Mouse (Mus musculus) neural tube, embryonic 15.5 days (tissue): Measurements from ENCODE around the gene Tubb5. TPM values are rescaled to one million over a fixed set of nuclear protein-coding genes. Genes with fewer than 3 reads are reported as not detected.

Source experiments
- ATAC-seq: fragments of 200-750 bp; cut with Nextera tagmentation; 2 replicates; pipeline ENCODE4 v1.8.0; 2017; ENCODE audit warnings: mild to moderate bottlenecking, moderate TSS enrichment, moderate library complexity; ENCODE audit not compliant: low FRiP score
- H3K27ac ChIP-seq: fragments of 300-500 bp; sonication (generic); replicated peaks from 2 replicates; pipeline ENCODE4 v1.5.1; 2015; ENCODE audit warnings: mild to moderate bottlenecking, inconsistent platforms
- H3K27me3 ChIP-seq: fragments of 300-500 bp; sonication (generic); replicated peaks from 2 replicates; pipeline ENCODE4 v1.6.1; 2015; ENCODE audit warnings: inconsistent platforms
- H3K36me3 ChIP-seq: fragments of 300-500 bp; sonication (generic); 2 replicates; pipeline ENCODE4 v1.6.1; 2015; ENCODE audit warnings: inconsistent platforms
- H3K4me1 ChIP-seq: fragments of 300-500 bp; sonication (generic); 2 replicates; pipeline ENCODE4 v1.6.1; 2015; ENCODE audit warnings: inconsistent platforms
- H3K4me2 ChIP-seq: fragments of 300-500 bp; sonication (generic); 2 replicates; pipeline ENCODE4 v1.6.1; 2015; ENCODE audit warnings: inconsistent platforms, mild to moderate bottlenecking, moderate library complexity
- H3K4me3 ChIP-seq: fragments of 300-500 bp; sonication (generic); replicated peaks from 2 replicates; pipeline ENCODE4 v1.5.1; 2015; ENCODE audit warnings: mild to moderate bottlenecking, inconsistent platforms
- H3K9ac ChIP-seq: fragments of 300-500 bp; sonication (generic); replicated peaks from 2 replicates; pipeline ENCODE4 v1.6.1; 2015; ENCODE audit warnings: mild to moderate bottlenecking, inconsistent platforms
- H3K9me3 ChIP-seq: fragments of 300-500 bp; sonication (generic); replicated peaks from 2 replicates; pipeline ENCODE4 v1.6.1; 2016; ENCODE audit warnings: inconsistent platforms
- WGBS: fragments of 180-500 bp; shearing (Covaris S2); methylation state at CpG from one replicate; pipeline ENCODE4 v1.1.7; 2015; ENCODE audit warnings: mixed read lengths; 5-methylcytosine and 5-hydroxymethylcytosine counted together
- polyA plus RNA-seq: library from polyadenylated mRNA; unstranded; fragments of >200 nt; fragmentation: Nextera tagmentation; extraction: Ambion mirVana; gene quantifications from 2 replicates; pipeline ENCODE4 v1.2.1, GENCODE M21; 2015

Gene Tubb5
- polyA plus RNA-seq, 1 experiment from 2014 or later, result 1,471 TPM

GRCm38 (mm10) chr17:35868961-35869345 is 30.8 kb upstream of the Tubb5 start:
- peaks cover under 1% of the 10 kb centered on the region; the same call in 1 of the 2 replicates for H3K36me3 ChIP-seq
- peak overlapping the region; percentile 66 for H3K4me3 ChIP-seq
- no peak for ATAC-seq
- peak overlapping the region; percentile 95 for H3K27ac ChIP-seq
- peak overlapping the region; percentile 90 for H3K4me2 ChIP-seq
- H3K9me3 ChIP-seq, result no peaks in the 10 kb centered on the region
- WGBS, result 7% methylated on average over 7 of the region's 7 CpGs
- peak overlapping the region; percentile 81 for H3K9ac ChIP-seq
- no peaks in the 10 kb centered on the region for H3K27me3 ChIP-seq
- H3K4me1 ChIP-seq, result peaks cover 83% of the 10 kb centered on the region

DNA sequence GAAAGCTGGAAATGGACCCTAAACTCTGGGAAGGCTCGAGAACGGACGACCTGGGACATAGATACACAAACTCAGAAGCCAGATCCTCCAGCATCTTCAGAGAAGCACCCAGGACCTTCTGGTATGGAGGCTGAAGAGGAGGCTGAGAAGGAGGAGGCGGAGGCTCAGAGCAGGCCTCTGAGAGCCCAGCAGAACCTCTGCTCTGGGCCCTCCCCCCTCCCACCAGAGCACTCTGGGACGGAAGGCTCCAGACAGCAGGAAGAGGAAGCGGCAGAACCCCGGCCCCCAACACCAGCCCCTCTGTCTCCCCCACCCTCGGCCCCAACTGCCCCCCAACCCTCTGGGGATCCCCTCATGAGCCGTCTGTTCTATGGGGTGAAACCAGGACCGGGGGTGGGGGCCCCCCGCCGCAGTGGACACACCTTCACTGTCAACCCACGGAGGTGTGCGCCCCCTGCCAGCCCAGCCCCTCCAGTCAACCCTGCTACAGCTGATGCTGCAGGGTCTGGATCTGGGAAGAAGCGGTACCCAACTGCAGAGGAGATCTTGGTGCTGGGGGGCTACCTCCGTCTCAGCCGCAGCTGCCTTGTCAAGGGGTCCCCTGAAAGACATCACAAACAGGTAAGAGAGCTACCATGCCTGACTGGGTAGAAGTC is 30.2 kb upstream of the Tubb5 start:
- Histone ChIP-seq H3K4me2 (peak overlapping the region; percentile 90), H3K36me3 (no peaks in the 10 kb centered on the region; the same call in 1 of the 2 replicates), H3K9me3 (no peaks in the 10 kb centered on the region), H3K4me1 (peaks cover 79% of the 10 kb centered on the region), H3K4me3 (peak overlapping the region; percentile 66), H3K27ac (peak overlapping the region; percentile 95), H3K27me3 (no peaks in the 10 kb centered on the region), H3K9ac (peak overlapping the region; percentile 81)
- WGBS, result 36% methylated on average over 17 of the region's 17 CpGs
- no peak for ATAC-seq

- H3K4me2 ChIP-seq, result peak overlapping the region; percentile 90
- no peaks in the 10 kb centered on the region for H3K9me3 ChIP-seq
- H3K27ac ChIP-seq, result peak overlapping the region; percentile 95
- H3K36me3 ChIP-seq, result no peaks in the 10 kb centered on the region; the same call in 1 of the 2 replicates
- no peaks in the 10 kb centered on the region for H3K27me3 ChIP-seq
- 7% methylated on average over 26 of the region's 26 CpGs for WGBS
- H3K4me1 ChIP-seq, result peaks cover 69% of the 10 kb centered on the region
- H3K4me3 ChIP-seq, result peak overlapping the region; percentile 66
- H3K9ac ChIP-seq, result peak overlapping the region; percentile 81
- no peak for ATAC-seq
Observed at GRCm38 (mm10) chr17:35866911-35867890, 29.1 kb upstream of the Tubb5 start.

GRCm38 (mm10) chr17:35866281-35866831 is 28.2 kb upstream of the Tubb5 start:
- under 1% methylated on average over 36 of the region's 38 CpGs for WGBS
- H3K9ac ChIP-seq, result peak overlapping the region; percentile 81

DNA sequence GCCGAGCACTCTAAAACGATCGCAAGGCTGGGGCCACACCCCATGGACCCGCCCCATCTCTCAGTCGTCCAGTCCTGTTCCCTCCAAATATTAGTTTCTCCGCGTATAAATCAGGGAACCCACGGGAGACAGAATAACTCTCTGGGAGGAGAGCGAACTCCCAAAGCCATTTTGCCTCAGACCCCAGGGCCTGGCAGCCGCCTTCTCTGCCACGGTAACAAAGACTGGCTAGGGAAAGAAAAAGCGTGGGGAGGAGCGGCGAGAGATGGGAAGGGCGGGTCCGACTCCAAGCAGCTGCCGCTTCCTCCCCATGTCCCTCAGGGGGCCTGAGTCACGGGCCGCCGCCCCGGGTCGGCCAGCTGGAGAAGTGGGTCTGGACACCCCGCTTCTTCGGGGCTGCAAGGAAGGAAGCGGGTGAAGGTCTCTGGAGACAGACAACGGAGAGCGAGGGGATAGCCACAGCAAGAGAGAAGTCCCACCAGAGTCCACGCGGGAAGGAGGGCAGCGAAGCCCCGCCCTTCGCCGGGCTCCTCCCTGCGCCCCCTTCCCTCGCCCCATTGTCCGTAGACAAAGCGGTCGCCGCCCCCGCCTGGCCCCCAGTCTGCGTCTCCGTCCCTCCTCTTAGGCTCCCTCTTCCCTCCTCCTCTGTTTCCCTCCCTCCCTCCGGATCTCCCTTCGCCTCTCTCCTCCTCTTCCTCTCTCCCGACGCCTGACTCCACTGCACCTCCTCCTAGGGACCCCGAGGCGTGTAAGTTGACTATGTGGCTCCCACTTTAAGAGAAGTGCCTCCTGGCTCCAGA is 27.6 kb upstream of the Tubb5 start, which contains the start of gene Ppp1r18:
Ppp1r18 (plus strand) TSS at position 113 of the 800 bp plus-strand sequence.
- ATAC-seq, result peak; percentile 66
- Histone ChIP-seq H3K27ac (peak within 1 kb of the TSS; percentile 95), H3K4me2 (peak within 1 kb of the TSS; percentile 90), H3K27me3 (no peaks in the 10 kb centered on the region), H3K4me3 (peak within 1 kb of the TSS; percentile 66), H3K9ac (peak within 1 kb of the TSS; percentile 81), H3K9me3 (no peaks in the 10 kb centered on the region), H3K4me1 (peaks cover 65% of the 10 kb centered on the region), H3K36me3 (no peaks in the 10 kb centered on the region)
- WGBS, result under 1% methylated on average over 46 of the region's 48 CpGs

More at GRCm38 (mm10) chr17:35866281-35866831, 28.2 kb upstream of the Tubb5 start:
- Histone ChIP-seq H3K36me3 (no peaks in the 10 kb centered on the region; the same call in 1 of the 2 replicates), H3K4me3 (peak overlapping the region; percentile 66), H3K27me3 (no peaks in the 10 kb centered on the region), H3K4me1 (peaks cover 69% of the 10 kb centered on the region), H3K9me3 (no peaks in the 10 kb centered on the region), H3K27ac (peak overlapping the region; percentile 95), H3K4me2 (peak overlapping the region; percentile 90)
- ATAC-seq, result peak; percentile 44

- peaks cover 63% of the 10 kb centered on the region for H3K4me1 ChIP-seq
- no peaks in the 10 kb centered on the region for H3K36me3 ChIP-seq
- H3K9ac ChIP-seq, result peak overlapping the region; percentile 81
- WGBS, result 28% methylated on average over 10 of the region's 10 CpGs
- ATAC-seq, result no peak
- H3K4me2 ChIP-seq, result peak overlapping the region; percentile 90
- peak overlapping the region; percentile 95 for H3K27ac ChIP-seq
- peak overlapping the region; percentile 66 for H3K4me3 ChIP-seq
- H3K27me3 ChIP-seq, result no peaks in the 10 kb centered on the region
- no peaks in the 10 kb centered on the region for H3K9me3 ChIP-seq
Observed at GRCm38 (mm10) chr17:35864832-35865353, 26.8 kb upstream of the Tubb5 start.

DNA sequence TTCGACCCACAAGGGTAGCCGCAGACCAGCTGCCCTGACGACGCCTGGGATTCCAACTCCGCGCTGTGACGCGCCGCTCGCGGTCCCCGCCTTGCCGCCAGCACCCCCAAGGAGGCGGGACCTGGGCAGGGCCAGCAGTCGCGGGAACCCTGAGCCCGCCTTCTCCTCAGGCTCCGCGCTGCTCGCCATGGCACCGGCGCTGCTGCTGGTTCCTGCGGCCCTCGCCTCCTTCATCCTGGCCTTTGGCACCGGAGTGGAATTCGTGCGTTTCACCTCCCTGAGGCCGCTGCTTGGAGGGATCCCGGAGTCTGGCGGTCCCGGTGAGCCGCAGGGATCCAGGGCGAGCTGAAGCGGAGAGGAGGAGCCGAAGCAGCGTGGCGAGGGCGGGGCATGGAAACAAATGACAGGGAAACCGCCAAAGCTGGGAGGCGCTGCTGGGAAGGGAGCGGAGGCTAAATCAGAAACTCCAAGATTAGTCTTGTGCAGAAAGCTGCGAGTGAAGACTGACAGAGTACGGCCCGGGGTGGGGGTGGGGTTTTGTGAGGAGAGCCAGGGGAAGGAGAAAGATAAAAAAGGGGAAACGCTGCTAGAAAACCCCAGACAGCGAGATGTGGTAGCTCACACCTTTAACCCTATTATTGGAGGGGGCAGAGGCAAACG is 23.2 kb upstream of the Tubb5 start, which contains the start of gene Nrm:
Nrm (plus strand) TSS at position 121 of the 660 bp plus-strand sequence.
- Histone ChIP-seq H3K4me2 (peak within 1 kb of the TSS; percentile 57), H3K27me3 (no peaks in the 10 kb centered on the region), H3K27ac (peak within 1 kb of the TSS; percentile 97), H3K4me1 (peaks cover 30% of the 10 kb centered on the region), H3K4me3 (peak within 1 kb of the TSS; percentile 73), H3K9me3 (no peaks in the 10 kb centered on the region), H3K9ac (peak within 1 kb of the TSS; percentile 82), H3K36me3 (peaks cover 24% of the 10 kb centered on the region)
- WGBS, result under 1% methylated on average over 47 of the region's 47 CpGs
- ATAC-seq, result peak; percentile 91

GRCm38 (mm10) chr17:35860831-35861197 is 22.7 kb upstream of the Tubb5 start:
- peaks cover 24% of the 10 kb centered on the region for H3K36me3 ChIP-seq
- peak overlapping the region; percentile 57 for H3K4me2 ChIP-seq
- H3K4me3 ChIP-seq, result peak overlapping the region; percentile 73
- no peak for ATAC-seq
- no peaks in the 10 kb centered on the region for H3K27me3 ChIP-seq
- 4% methylated on average over 12 of the region's 12 CpGs for WGBS
- peak overlapping the region; percentile 82 for H3K9ac ChIP-seq
- peak overlapping the region; percentile 97 for H3K27ac ChIP-seq
- peaks cover 30% of the 10 kb centered on the region for H3K4me1 ChIP-seq
- H3K9me3 ChIP-seq, result no peaks in the 10 kb centered on the region

- Histone ChIP-seq H3K36me3 (peaks cover 24% of the 10 kb centered on the region), H3K9me3 (no peaks in the 10 kb centered on the region), H3K9ac (no peak overlapping the region), H3K4me2 (no peak overlapping the region), H3K4me3 (no peak overlapping the region), H3K4me1 (peaks cover 24% of the 10 kb centered on the region), H3K27me3 (no peaks in the 10 kb centered on the region), H3K27ac (no peak overlapping the region)
- ATAC-seq, result no peak
- WGBS, result 64% methylated on average over 2 of the region's 2 CpGs
Observed at GRCm38 (mm10) chr17:35859835-35860234, 21.7 kb upstream of the Tubb5 start.

- Histone ChIP-seq H3K4me1 (peaks cover 19% of the 10 kb centered on the region), H3K4me3 (no peak overlapping the region), H3K9ac (no peak overlapping the region), H3K27ac (no peak overlapping the region), H3K27me3 (no peaks in the 10 kb centered on the region), H3K36me3 (peaks cover 24% of the 10 kb centered on the region), H3K4me2 (no peak overlapping the region), H3K9me3 (no peaks in the 10 kb centered on the region)
- ATAC-seq, result no peak
- WGBS, result 89% methylated on average over 1 of the region's 1 CpGs
Observed at GRCm38 (mm10) chr17:35859371-35859770, 21.3 kb upstream of the Tubb5 start.
